Mouse (Mus musculus) embryonic facial prominence, embryonic 14.5 days (tissue): ENCODE data around the gene Rpl12. TPM values are rescaled to one million over a fixed set of nuclear protein-coding genes. Genes with fewer than 3 reads are reported as not detected.

Experiments
- ATAC-seq: fragments of 200-750 bp; cut with Nextera tagmentation; 2 replicates; pipeline ENCODE4 v1.8.0; 2017; ENCODE audit warnings: low read depth, moderate number of reproducible peaks, moderate TSS enrichment
- DNase-seq: peaks from one replicate; pipeline ENCODE4 v3.0.0-alpha.2; 2015; ENCODE audit warnings: low spot score
- H3K27ac ChIP-seq: fragments of 300-500 bp; sonication (generic); replicated peaks from 2 replicates; pipeline ENCODE4 v1.5.1; 2014; ENCODE audit warnings: low read depth, mild to moderate bottlenecking, low read length, moderate library complexity
- H3K27me3 ChIP-seq: fragments of 300-500 bp; sonication (generic); replicated peaks from 2 replicates; pipeline ENCODE4 v1.6.1; 2014; ENCODE audit warnings: low read length; ENCODE audit not compliant: control insufficient read depth, insufficient read depth
- H3K36me3 ChIP-seq: fragments of 300-500 bp; sonication (generic); 2 replicates; pipeline ENCODE4 v1.6.1; 2014; ENCODE audit warnings: low read length, mixed read lengths; ENCODE audit not compliant: control insufficient read depth, insufficient read depth
- H3K4me1 ChIP-seq: fragments of 300-500 bp; sonication (generic); 2 replicates; pipeline ENCODE4 v1.6.1; 2014; ENCODE audit warnings: antibody characterized with exemption, low read length; ENCODE audit not compliant: control insufficient read depth, insufficient read depth
- H3K4me2 ChIP-seq: fragments of 300-500 bp; sonication (generic); 2 replicates; pipeline ENCODE4 v1.6.1; 2014; ENCODE audit warnings: low read depth, mild to moderate bottlenecking, low read length, moderate library complexity, mixed read lengths
- H3K4me3 ChIP-seq: fragments of 300-500 bp; sonication (generic); 2 replicates; pipeline ENCODE4 v1.5.1; 2014; ENCODE audit warnings: low read depth, mild to moderate bottlenecking, low read length
- H3K9ac ChIP-seq: fragments of 300-500 bp; sonication (generic); 2 replicates; pipeline ENCODE4 v1.6.1; 2014; ENCODE audit warnings: low read depth, mild to moderate bottlenecking, low read length, moderate library complexity, mixed read lengths
- H3K9me3 ChIP-seq: fragments of 300-500 bp; sonication (generic); 2 replicates; pipeline ENCODE4 v1.6.1; 2016; ENCODE audit warnings: low read length; ENCODE audit not compliant: control insufficient read depth
- WGBS: fragments of 180-500 bp; shearing (Covaris S2); extraction: QIAGEN DNeasy Blood & Tissue Kit; methylation state at CpG from one replicate; pipeline ENCODE4 v1.1.7; 2014; 5-methylcytosine and 5-hydroxymethylcytosine counted together
- polyA plus RNA-seq: library from polyadenylated mRNA; unstranded; fragments of >200 nt; fragmentation: Nextera tagmentation; extraction: Ambion mirVana; gene quantifications from 2 replicates; pipeline ENCODE4 v1.2.1, GENCODE M21; 2014

Rpl12 gene
- polyA plus RNA-seq, 1 experiment from 2014 or later = 237 TPM

DNA sequence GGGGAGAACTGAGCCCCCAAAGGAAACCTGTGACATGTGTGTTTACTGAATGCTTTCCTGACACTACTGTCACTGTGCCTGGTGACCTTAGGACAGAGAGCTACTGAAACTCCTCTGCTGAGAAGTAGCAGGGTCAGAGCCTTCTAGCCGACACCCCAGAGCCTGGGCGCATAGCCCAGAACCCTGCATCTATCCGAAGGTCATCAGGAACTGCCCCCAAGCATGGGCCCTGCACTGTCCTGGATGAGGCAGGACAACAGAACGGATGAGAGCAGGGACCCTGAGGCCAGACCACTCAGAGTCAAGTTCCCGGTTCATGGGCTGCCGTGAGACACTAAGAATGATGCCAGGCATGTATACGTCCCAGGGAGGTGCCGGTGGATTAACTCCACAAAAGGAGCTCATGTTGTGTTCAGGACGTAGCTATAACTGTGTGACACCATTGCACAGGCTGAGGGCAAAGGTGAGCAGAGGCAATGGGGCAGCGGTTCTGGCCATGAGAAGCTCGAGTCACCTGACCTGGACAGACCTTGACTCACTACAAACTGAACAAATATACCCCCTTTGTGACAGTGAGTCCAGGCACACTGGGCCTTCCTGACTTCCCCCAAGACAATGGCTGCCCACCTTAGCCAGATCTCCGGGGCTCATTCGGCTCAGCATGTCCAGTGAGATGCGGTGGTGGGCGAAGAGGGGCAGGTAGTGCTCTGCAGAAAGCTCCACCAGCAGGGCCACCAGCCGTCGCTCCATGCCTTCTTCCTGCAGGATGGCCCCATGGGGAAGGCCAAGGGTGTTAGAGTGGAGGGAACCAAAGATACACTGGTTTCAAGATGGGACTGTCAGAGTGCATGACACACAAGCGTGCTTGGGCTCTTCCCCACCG, 32.2 kb upstream of the Rpl12 start:
- no peak for DNase-seq
- Histone ChIP-seq H3K4me3 (no peak overlapping the region), H3K27ac (no peak overlapping the region), H3K36me3 (peaks cover 45% of the 10 kb centered on the region; the same call in 1 of the 2 replicates), H3K27me3 (no peaks in the 10 kb centered on the region), H3K9me3 (no peaks in the 10 kb centered on the region), H3K9ac (no peak overlapping the region), H3K4me2 (no peak overlapping the region), H3K4me1 (no peaks in the 10 kb centered on the region)
- WGBS = 86% methylated on average over 19 of the region's 19 CpGs
- ATAC-seq = no peak

- Histone ChIP-seq H3K9ac (no peak overlapping the region), H3K4me1 (no peaks in the 10 kb centered on the region), H3K9me3 (no peaks in the 10 kb centered on the region), H3K4me2 (no peak overlapping the region), H3K27ac (no peak overlapping the region), H3K4me3 (no peak overlapping the region), H3K27me3 (no peaks in the 10 kb centered on the region), H3K36me3 (peaks cover 45% of the 10 kb centered on the region; the same call in 1 of the 2 replicates)
- ATAC-seq (no peak), DNase-seq (no peak)
- 77% methylated on average over 7 of the region's 7 CpGs for whole genome bisulfite sequencing
Measured at GRCm38 (mm10) chr2:32931730-32932129, 29.6 kb upstream of the Rpl12 start.

- Histone ChIP-seq H3K36me3 (peaks cover 63% of the 10 kb centered on the region), H3K27ac (no peak overlapping the region), H3K4me2 (no peak overlapping the region), H3K9ac (no peak overlapping the region), H3K4me1 (no peaks in the 10 kb centered on the region), H3K9me3 (no peaks in the 10 kb centered on the region), H3K27me3 (no peaks in the 10 kb centered on the region), H3K4me3 (no peak overlapping the region)
- DNase-seq = no peak
- ATAC-seq = no peak
- WGBS = 86% methylated on average over 5 of the region's 5 CpGs
Measured at GRCm38 (mm10) chr2:32938741-32939140, 22.6 kb upstream of the Rpl12 start.

DNA sequence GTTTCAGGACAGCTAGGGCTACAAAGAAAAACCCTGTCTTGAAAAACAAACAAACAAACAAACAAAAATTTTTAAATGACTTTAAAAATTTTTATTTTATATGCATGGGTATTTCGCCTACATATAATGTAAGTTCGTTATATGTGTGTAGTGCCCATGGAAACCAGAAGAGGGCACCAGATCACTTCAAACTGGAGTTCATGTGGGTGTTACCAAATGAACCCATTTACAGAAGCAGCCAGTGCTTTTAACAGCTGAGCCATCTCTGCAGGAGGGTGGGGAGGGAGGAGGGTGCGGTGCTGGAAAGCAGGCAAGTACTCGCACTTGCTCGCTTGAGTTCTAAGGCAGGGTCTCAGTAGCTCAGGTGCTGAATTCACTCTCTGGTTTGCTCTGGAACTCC, 21.9 kb upstream of the Rpl12 start:
- H3K9me3 ChIP-seq = no peaks in the 10 kb centered on the region
- peak; percentile 42 for DNase-seq
- 68% methylated on average over 5 of the region's 5 CpGs for WGBS
- ATAC-seq = no peak
- H3K36me3 ChIP-seq = peaks cover 69% of the 10 kb centered on the region
- no peaks in the 10 kb centered on the region for H3K4me1 ChIP-seq
- no peaks in the 10 kb centered on the region for H3K27me3 ChIP-seq
- H3K27ac ChIP-seq = no peak overlapping the region
- H3K9ac ChIP-seq = no peak overlapping the region
- no peak overlapping the region for H3K4me3 ChIP-seq
- no peak overlapping the region for H3K4me2 ChIP-seq

DNA sequence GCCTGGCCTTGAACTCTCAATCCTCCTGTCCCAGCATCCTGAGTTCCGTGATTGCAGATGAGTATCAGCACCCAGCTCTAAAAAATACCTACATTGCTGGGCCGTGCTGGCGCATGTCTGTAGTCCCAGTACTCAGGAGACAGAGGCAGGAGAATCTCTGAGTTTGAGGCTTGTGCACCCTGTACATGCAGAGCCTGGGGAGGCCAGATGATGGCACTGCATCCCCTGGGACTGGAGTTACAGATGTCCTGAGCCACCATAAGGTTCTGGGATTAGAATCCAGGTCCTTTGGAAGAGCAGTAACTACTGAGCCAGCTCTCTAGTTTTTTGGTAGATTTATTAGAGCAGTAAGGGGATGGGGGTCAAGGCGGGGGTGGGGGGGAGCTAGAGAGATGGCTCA, 20.9 kb upstream of the Rpl12 start:
- peaks cover 70% of the 10 kb centered on the region for H3K36me3 ChIP-seq

GRCm38 (mm10) chr2:32947454-32947853, 13.9 kb upstream of the Rpl12 start:
- H3K27me3 ChIP-seq = no peaks in the 10 kb centered on the region
- DNase-seq = no peak
- no peaks in the 10 kb centered on the region for H3K9me3 ChIP-seq
- ATAC-seq = no peak
- no peak overlapping the region for H3K4me3 ChIP-seq
- H3K4me1 ChIP-seq = no peaks in the 10 kb centered on the region
- no peak overlapping the region for H3K27ac ChIP-seq
- H3K9ac ChIP-seq = 0 out of 2 replicates have a peak overlapping the region, but pooled peaks have one; percentile 21
- no peak overlapping the region for H3K4me2 ChIP-seq
- 80% methylated on average over 7 of the region's 11 CpGs for WGBS
- H3K36me3 ChIP-seq = peaks cover 69% of the 10 kb centered on the region

More for the DNA sequence above, 20.9 kb upstream of the Rpl12 start:
- 90% methylated on average over 4 of the region's 4 CpGs for WGBS
- Histone ChIP-seq H3K27me3 (no peaks in the 10 kb centered on the region), H3K9me3 (no peaks in the 10 kb centered on the region), H3K4me2 (no peak overlapping the region), H3K4me1 (no peaks in the 10 kb centered on the region), H3K27ac (no peak overlapping the region), H3K4me3 (no peak overlapping the region), H3K9ac (no peak overlapping the region)
- ATAC-seq = no peak
- no peak for DNase-seq

- Histone ChIP-seq H3K36me3 (peaks cover 69% of the 10 kb centered on the region), H3K27ac (no peak overlapping the region), H3K4me1 (no peaks in the 10 kb centered on the region), H3K9ac (no peak overlapping the region), H3K27me3 (no peaks in the 10 kb centered on the region), H3K4me2 (no peak overlapping the region), H3K4me3 (no peak overlapping the region), H3K9me3 (no peaks in the 10 kb centered on the region)
- 94% methylated on average over 2 of the region's 2 CpGs for WGBS
- ATAC-seq (no peak), DNase-seq (no peak)
Measured at GRCm38 (mm10) chr2:32954581-32954980, 6.8 kb upstream of the Rpl12 start.

GRCm38 (mm10) chr2:32957344-32957743, 4.0 kb upstream of the Rpl12 start:
- H3K9ac ChIP-seq = no peak overlapping the region
- H3K27me3 ChIP-seq = no peaks in the 10 kb centered on the region
- WGBS = 56% methylated on average over 8 of the region's 8 CpGs
- H3K4me2 ChIP-seq = no peak overlapping the region
- H3K4me1 ChIP-seq = peaks cover 6% of the 10 kb centered on the region; the same call in 1 of the 2 replicates
- ATAC-seq (no peak), DNase-seq (no peak)
- peaks cover 43% of the 10 kb centered on the region for H3K36me3 ChIP-seq
- H3K4me3 ChIP-seq = no peak overlapping the region
- H3K27ac ChIP-seq = no peak overlapping the region
- no peaks in the 10 kb centered on the region for H3K9me3 ChIP-seq

DNA sequence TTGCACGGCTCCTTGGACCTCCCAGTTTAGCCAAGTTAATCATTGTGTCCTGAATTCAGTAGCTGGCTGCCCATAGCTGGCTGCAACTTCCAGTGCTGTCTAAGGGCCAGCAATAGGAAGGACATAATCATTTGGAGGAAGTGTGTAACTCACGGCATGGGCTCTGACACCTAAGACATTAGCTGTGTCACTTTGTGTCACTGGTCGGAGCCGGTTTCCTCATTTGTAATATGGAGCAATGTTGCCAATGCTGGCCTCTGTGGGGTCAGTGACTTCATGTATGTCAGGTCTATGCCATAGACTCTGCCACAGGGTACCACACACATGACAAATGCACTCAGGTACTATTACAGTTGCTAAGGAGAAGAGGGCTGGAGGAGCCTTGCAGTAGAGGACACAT, 1.1 kb upstream of the Rpl12 start:
- Histone ChIP-seq H3K4me1 (peaks cover 13% of the 10 kb centered on the region), H3K27me3 (no peaks in the 10 kb centered on the region), H3K36me3 (peaks cover 46% of the 10 kb centered on the region), H3K4me3 (peak overlapping the region; percentile 51), H3K4me2 (peak overlapping the region; percentile 64), H3K27ac (no peak overlapping the region), H3K9me3 (no peaks in the 10 kb centered on the region), H3K9ac (peak overlapping the region; percentile 95; the same call in 1 of the 2 replicates)
- no peak for ATAC-seq
- no peak for DNase-seq
- 92% methylated on average over 4 of the region's 4 CpGs for WGBS
